Mouse (Mus musculus) liver, embryonic 14 days (tissue): ENCODE data around the gene Olfr1052. TPM values are rescaled to one million over a fixed set of nuclear protein-coding genes. Genes with fewer than 3 reads are reported as not detected.

ENCODE experiments used
- polyA plus RNA-seq: library from polyadenylated mRNA; depleted of rRNA; stranded (reverse); fragments of >200 nt; gene quantifications from 2 replicates; pipeline ENCODE4 v1.2.3, GENCODE M21; 2012; rRNA removed

Gene Olfr1052
- polyA plus RNA-seq: not detected in 2 replicates

GRCm38 (mm10) chr2:86292155-86292554 lies at the start of gene Olfr1052:
Gene Olfr1052, plus strand, starts transcription at chr2:86292455.

GRCm38 (mm10) chr2:86258228-86258627 lies 34.0 kb upstream of the Olfr1052 start, which contains the start of gene Olfr1049:
Gene Olfr1049, minus strand, starts transcription at chr2:86258328.

DNA sequence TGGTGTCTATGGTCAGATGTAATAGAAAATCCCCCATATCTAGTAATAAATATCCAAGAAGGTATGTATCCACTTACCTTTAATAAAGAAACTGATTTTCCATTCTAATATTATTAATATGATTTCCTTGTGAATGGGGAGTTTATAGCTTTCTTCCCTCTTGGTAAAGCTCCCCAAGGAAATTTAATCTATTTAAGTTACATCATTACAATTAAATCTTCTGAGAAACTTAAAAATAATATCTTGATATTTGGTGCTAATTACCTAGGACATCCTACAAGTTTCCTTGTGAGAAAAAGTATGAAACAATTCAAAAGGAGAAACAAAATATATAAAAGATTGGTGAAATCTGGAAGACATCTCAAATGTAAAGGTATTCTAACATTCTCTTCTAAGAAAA lies 13.3 kb upstream of the Olfr1052 start, which contains the start of gene Olfr1051:
Gene Olfr1051, minus strand, starts transcription at position 101 of the 400 bp plus-strand sequence.

GRCm38 (mm10) chr2:86315184-86315583 lies 22.9 kb downstream of the Olfr1052 start, which contains the start of gene Olfr1053:
Gene Olfr1053, minus strand, starts transcription at chr2:86315284.

GRCm38 (mm10) chr2:86335333-86335732 lies 43.1 kb downstream of the Olfr1052 start, which contains the start of gene Olfr1054:
Gene Olfr1054, minus strand, starts transcription at chr2:86335433.

Other genes with a start within 250 kb of the Olfr1052 start
- 0.06 and 0.09 TPM in 2 replicates for gene Olfr1034, start 246.6 kb upstream of the Olfr1052 start, polyA plus RNA-seq
- not detected in 2 replicates for gene Olfr1036, start 218.5 kb upstream of the Olfr1052 start, polyA plus RNA-seq
- gene Olfr1037, start 205.1 kb upstream of the Olfr1052 start, polyA plus RNA-seq: not detected in 2 replicates
- gene Olfr1039, start 156.5 kb upstream of the Olfr1052 start, polyA plus RNA-seq: not detected in 2 replicates
- not detected in 2 replicates for gene Olfr1040, start 145.7 kb upstream of the Olfr1052 start, polyA plus RNA-seq
- not detected in 2 replicates for gene Olfr1042, start 130.6 kb upstream of the Olfr1052 start, polyA plus RNA-seq
- not detected in 2 replicates for gene Olfr1043, start 124.9 kb upstream of the Olfr1052 start, polyA plus RNA-seq
- gene Olfr1044, start 114.6 kb upstream of the Olfr1052 start, polyA plus RNA-seq: not detected in 2 replicates
- gene Olfr52, start 106.8 kb upstream of the Olfr1052 start, polyA plus RNA-seq: not detected in 2 replicates
- gene Olfr1045, start 89.4 kb upstream of the Olfr1052 start, polyA plus RNA-seq: not detected in 2 replicates
- not detected in 2 replicates for gene Olfr1046, start 73.1 kb upstream of the Olfr1052 start, polyA plus RNA-seq
- not detected in 2 replicates for gene Olfr1047, start 61.1 kb upstream of the Olfr1052 start, polyA plus RNA-seq
- gene Olfr1048, start 52.2 kb upstream of the Olfr1052 start, polyA plus RNA-seq: not detected in 2 replicates
- not detected in 2 replicates for gene Olfr1049, start 34.1 kb upstream of the Olfr1052 start, polyA plus RNA-seq
- not detected in 2 replicates for gene Olfr1051, start 13.4 kb upstream of the Olfr1052 start, polyA plus RNA-seq
- not detected in 2 replicates for gene Olfr1053, start 22.8 kb downstream of the Olfr1052 start, polyA plus RNA-seq
- gene Olfr1054, start 43.0 kb downstream of the Olfr1052 start, polyA plus RNA-seq: not detected in 2 replicates
- gene Olfr1055, start 57.8 kb downstream of the Olfr1052 start, polyA plus RNA-seq: not detected in 2 replicates
- not detected in 2 replicates for gene Olfr1056, start 70.0 kb downstream of the Olfr1052 start, polyA plus RNA-seq
- gene Olfr1057, start 85.9 kb downstream of the Olfr1052 start, polyA plus RNA-seq: not detected in 2 replicates
- not detected in 2 replicates for gene Olfr1058, start 96.1 kb downstream of the Olfr1052 start, polyA plus RNA-seq
- gene Olfr1061, start 121.6 kb downstream of the Olfr1052 start, polyA plus RNA-seq: not detected in 2 replicates
- not detected in 2 replicates for gene Olfr1062, start 134.3 kb downstream of the Olfr1052 start, polyA plus RNA-seq
- gene Olfr1065, start 158.1 kb downstream of the Olfr1052 start, polyA plus RNA-seq: not detected in 2 replicates
- not detected in 2 replicates for gene Olfr1066, start 163.8 kb downstream of the Olfr1052 start, polyA plus RNA-seq
- gene Olfr228, start 194.9 kb downstream of the Olfr1052 start, polyA plus RNA-seq: not detected in 2 replicates
- gene Olfr1076, start 216.0 kb downstream of the Olfr1052 start, polyA plus RNA-seq: not detected in 2 replicates